In genomic region chr6:113748351-113748750, GRCm38 (mm10) we compare ENCODE assay signal across 9 mouse cellular contexts. TPM values are rescaled to one million over a fixed set of nuclear protein-coding genes. Genes with fewer than 3 reads are reported as not detected.
DNase-seq lines count a peak whose midpoint lies in the region; ATAC-seq and TF ChIP-seq lines count a peak whose summit lies in the region.
"Had no signal": no experiment of that assay in that cellular context is flagged by ENCODE, and none has a peak within 500 bp of the region (broad histone marks: within the 10 kb centered on the region; RNA-seq: fewer than 3 reads in every experiment).

No protein-coding gene starts in this region.

- ATAC-seq in midbrain, embryonic 15.5 days (replicated peaks), result 0 out of 2 replicates have a peak, but pooled peaks have one; percentile 42
- ATAC-seq in midbrain, postnatal 0 days (ENCODE audit: low FRiP score), result no peak
- ATAC-seq in intestine, embryonic 15.5 days, result no peak
- no peak for ATAC-seq in stomach, embryonic 14.5 days (ENCODE audit: insufficient number of reproducible peaks, insufficient read depth, low FRiP score, low read depth)
- ATAC-seq in hindbrain, embryonic 14.5 days (ENCODE audit: low FRiP score), result no peak

- H3K9me3 ChIP-seq in midbrain, embryonic 15.5 days, result no peaks in the 10 kb centered on the region
- H3K9me3 ChIP-seq in midbrain, postnatal 0 days (ENCODE audit: low read length), result no peaks in the 10 kb centered on the region
- no peaks in the 10 kb centered on the region for H3K9me3 ChIP-seq in intestine, embryonic 15.5 days
- H3K9me3 ChIP-seq in stomach, embryonic 14.5 days (ENCODE audit: control insufficient read depth, low read depth, low read length), result no peaks in the 10 kb centered on the region
- H3K9me3 ChIP-seq in hindbrain, embryonic 14.5 days (ENCODE audit: control insufficient read depth, low read length), result no peaks in the 10 kb centered on the region

- no peak for DNase-seq in heart, adult 2 months
- DNase-seq in heart, postnatal 25 days (ENCODE audit: low spot score), result no peak
- no peak for DNase-seq in midbrain, postnatal 0 days (ENCODE audit: low spot score)
- DNase-seq in hindbrain, embryonic 14.5 days (ENCODE audit: low spot score), result no peak
- no peak for DNase-seq in gastrocnemius, postnatal 36 days

- TF ChIP-seq EP300 in heart, adult 2 months (IDR thresholded peaks at IDR 0.05; ENCODE audit: insufficient read depth, low read depth, low read length), result no peak

- WGBS in heart, adult 2 months, result 20% methylated on average over 26 of the region's 26 CpGs
- 32% methylated on average over 26 of the region's 26 CpGs for WGBS in midbrain, embryonic 15.5 days
- 29% methylated on average over 26 of the region's 26 CpGs for WGBS in midbrain, postnatal 0 days
- 24% methylated on average over 26 of the region's 26 CpGs for WGBS in intestine, embryonic 15.5 days
- 26% methylated on average over 26 of the region's 26 CpGs for WGBS in stomach, embryonic 14.5 days
- WGBS in hindbrain, embryonic 14.5 days, result 39% methylated on average over 26 of the region's 26 CpGs

- peak overlapping the region; percentile 2; the same call in 1 of the 2 replicates for H3K9ac ChIP-seq in heart, adult 2 months (ENCODE audit: low read depth, low read length)
- H3K9ac ChIP-seq in midbrain, embryonic 15.5 days, result no peak overlapping the region
- no peak overlapping the region for H3K9ac ChIP-seq in midbrain, postnatal 0 days (replicated peaks; ENCODE audit: low read length, poor library complexity, severe bottlenecking)
- H3K9ac ChIP-seq in intestine, embryonic 15.5 days, result no peak overlapping the region
- H3K9ac ChIP-seq in stomach, embryonic 14.5 days (replicated peaks; ENCODE audit: low read depth, low read length), result no peak overlapping the region
- H3K9ac ChIP-seq in hindbrain, embryonic 14.5 days, result no peak overlapping the region

- no peak overlapping the region for H3K4me2 ChIP-seq in midbrain, embryonic 15.5 days
- no peak overlapping the region for H3K4me2 ChIP-seq in midbrain, postnatal 0 days (ENCODE audit: low read depth, low read length, poor library complexity, severe bottlenecking)
- peak overlapping the region; percentile 50 for H3K4me2 ChIP-seq in intestine, embryonic 15.5 days (replicated peaks)
- H3K4me2 ChIP-seq in stomach, embryonic 14.5 days (replicated peaks; ENCODE audit: low read depth, low read length), result peak overlapping the region; percentile 22; the same call in 1 of the 2 replicates
- no peak overlapping the region for H3K4me2 ChIP-seq in hindbrain, embryonic 14.5 days (replicated peaks)

- no peak for TF ChIP-seq POLR2A in heart, adult 2 months (IDR thresholded peaks at IDR 0.05; ENCODE audit: insufficient read depth, low read depth, low read length)

- no peaks in the 10 kb centered on the region for H3K36me3 ChIP-seq in heart, adult 2 months (ENCODE audit: control insufficient read depth, insufficient read depth, low read length)
- H3K36me3 ChIP-seq in midbrain, embryonic 15.5 days (replicated peaks), result 0 out of 2 replicates have a peak, but pooled peaks cover 5% of the 10 kb centered on the region
- peaks cover 31% of the 10 kb centered on the region for H3K36me3 ChIP-seq in midbrain, postnatal 0 days (ENCODE audit: insufficient read depth, low read length)
- H3K36me3 ChIP-seq in intestine, embryonic 15.5 days, result no peaks in the 10 kb centered on the region
- no peaks in the 10 kb centered on the region for H3K36me3 ChIP-seq in stomach, embryonic 14.5 days (ENCODE audit: control insufficient read depth, insufficient read depth, low read length)
- H3K36me3 ChIP-seq in hindbrain, embryonic 14.5 days (replicated peaks; ENCODE audit: control insufficient read depth, insufficient read depth), result peaks cover 41% of the 10 kb centered on the region

- H3K79me2 ChIP-seq in heart, adult 2 months (replicated peaks; ENCODE audit: control insufficient read depth, insufficient read depth, low read length), result no peaks in the 10 kb centered on the region

- H3K4me1 ChIP-seq in heart, adult 2 months (ENCODE audit: control insufficient read depth, insufficient read depth, low read length), result no peaks in the 10 kb centered on the region
- H3K4me1 ChIP-seq in midbrain, embryonic 15.5 days, result no peaks in the 10 kb centered on the region
- no peaks in the 10 kb centered on the region for H3K4me1 ChIP-seq in midbrain, postnatal 0 days (ENCODE audit: insufficient read depth, low read length)
- H3K4me1 ChIP-seq in intestine, embryonic 15.5 days (replicated peaks), result no peaks in the 10 kb centered on the region
- H3K4me1 ChIP-seq in stomach, embryonic 14.5 days (ENCODE audit: control insufficient read depth, insufficient read depth, low read length), result no peaks in the 10 kb centered on the region
- no peaks in the 10 kb centered on the region for H3K4me1 ChIP-seq in hindbrain, embryonic 14.5 days (replicated peaks; ENCODE audit: control insufficient read depth, insufficient read depth, low read length)

- TF ChIP-seq CTCF in heart, adult 2 months (IDR thresholded peaks at IDR 0.05), result no peak
- no peak for TF ChIP-seq CTCF in midbrain, postnatal 0 days (IDR thresholded peaks at IDR 0.05)

- no peak overlapping the region for H3K4me3 ChIP-seq in heart, adult 2 months
- H3K4me3 ChIP-seq in midbrain, embryonic 15.5 days, result no peak overlapping the region
- no peak overlapping the region for H3K4me3 ChIP-seq in midbrain, postnatal 0 days (ENCODE audit: low read depth, low read length)
- no peak overlapping the region for H3K4me3 ChIP-seq in intestine, embryonic 15.5 days (replicated peaks)
- no peak overlapping the region for H3K4me3 ChIP-seq in stomach, embryonic 14.5 days (ENCODE audit: low read depth, low read length)
- H3K4me3 ChIP-seq in hindbrain, embryonic 14.5 days (replicated peaks; ENCODE audit: low read length), result no peak overlapping the region

- no peak overlapping the region for H3K27ac ChIP-seq in heart, adult 2 months
- no peak overlapping the region for H3K27ac ChIP-seq in midbrain, embryonic 15.5 days
- H3K27ac ChIP-seq in midbrain, postnatal 0 days (ENCODE audit: low read depth, low read length), result no peak overlapping the region
- no peak overlapping the region for H3K27ac ChIP-seq in intestine, embryonic 15.5 days
- no peak overlapping the region for H3K27ac ChIP-seq in stomach, embryonic 14.5 days (ENCODE audit: low read length)
- no peak overlapping the region for H3K27ac ChIP-seq in hindbrain, embryonic 14.5 days

- intact Hi-C loops in heart, adult 2 months (cut with DNase I), result no loop called here
- intact Hi-C loops in heart, postnatal 25 days (cut with DNase I), result no loop called here
- intact Hi-C loops in gastrocnemius, postnatal 36 days (cut with DNase I), result no loop called here

- H3K27me3 ChIP-seq in heart, adult 2 months (ENCODE audit: control insufficient read depth, insufficient read depth, low read length), result peaks cover 2% of the 10 kb centered on the region; the same call in 1 of the 2 replicates
- H3K27me3 ChIP-seq in midbrain, embryonic 15.5 days (replicated peaks), result no peaks in the 10 kb centered on the region
- H3K27me3 ChIP-seq in midbrain, postnatal 0 days (ENCODE audit: insufficient read depth, low read length), result no peaks in the 10 kb centered on the region
- peaks cover 7% of the 10 kb centered on the region for H3K27me3 ChIP-seq in intestine, embryonic 15.5 days (replicated peaks)
- no peaks in the 10 kb centered on the region for H3K27me3 ChIP-seq in stomach, embryonic 14.5 days (ENCODE audit: control insufficient read depth, insufficient read depth, low read length)
- no peaks in the 10 kb centered on the region for H3K27me3 ChIP-seq in hindbrain, embryonic 14.5 days (ENCODE audit: control insufficient read depth, insufficient read depth, low read length)

RNA-seq across cellular contexts. Expression of gene Sec13, which starts 7.8 kb away (rescaled TPM):
- total RNA-seq in heart, adult 2 months (2021), result 10 to 100 TPM; 66.8 to 68.8 TPM
- 84.4 and 106 TPM in 2 replicates for polyA plus RNA-seq in heart, adult 2 months (2012; rRNA removed)
- total RNA-seq in heart, postnatal 25 days (2021), result 10 to 100 TPM; 68.0 to 75.5 TPM
- polyA plus RNA-seq in midbrain, embryonic 15.5 days (2015; fragmentation: Nextera tagmentation; extraction: Ambion mirVana), result 192 and 206 TPM in 2 replicates
- total RNA-seq in midbrain, postnatal 0 days (2014; rRNA removed), result 104 and 112 TPM in 2 replicates
- 145 and 153 TPM in 2 replicates for polyA plus RNA-seq in midbrain, postnatal 0 days (2015; fragmentation: Nextera tagmentation; extraction: Ambion mirVana)
- 254 and 276 TPM in 2 replicates for polyA plus RNA-seq in intestine, embryonic 15.5 days (2015; fragmentation: Nextera tagmentation; extraction: Ambion mirVana)
- polyA plus RNA-seq in stomach, embryonic 14.5 days (2014; fragmentation: Nextera tagmentation; extraction: Ambion mirVana), result 260 and 268 TPM in 2 replicates
- polyA plus RNA-seq in hindbrain, embryonic 14.5 days (2014; fragmentation: Nextera tagmentation; extraction: Ambion mirVana), result 196 TPM in 2 replicates
- 10 to 100 TPM; 61.1 to 64.3 TPM for total RNA-seq in gastrocnemius, postnatal 36 days (2021)

RNA-seq across cellular contexts. Expression of gene Ghrl, which starts 28.7 kb away (rescaled TPM):
- total RNA-seq in heart, adult 2 months (2021), result not detected
- polyA plus RNA-seq in heart, adult 2 months (2012; rRNA removed), result 0.76 and 1.1 TPM in 2 replicates
- not detected for total RNA-seq in heart, postnatal 25 days (2021)
- polyA plus RNA-seq in midbrain, embryonic 15.5 days (2015; fragmentation: Nextera tagmentation; extraction: Ambion mirVana), result 0.94 and 1.4 TPM in 2 replicates
- not detected in 2 replicates for total RNA-seq in midbrain, postnatal 0 days (2014; rRNA removed)
- 0.47 TPM in 1 of 2 replicates, not detected in the other for polyA plus RNA-seq in midbrain, postnatal 0 days (2015; fragmentation: Nextera tagmentation; extraction: Ambion mirVana)
- polyA plus RNA-seq in intestine, embryonic 15.5 days (2015; fragmentation: Nextera tagmentation; extraction: Ambion mirVana), result 103 and 125 TPM in 2 replicates
- polyA plus RNA-seq in stomach, embryonic 14.5 days (2014; fragmentation: Nextera tagmentation; extraction: Ambion mirVana), result 8.1 and 10.2 TPM in 2 replicates
- polyA plus RNA-seq in hindbrain, embryonic 14.5 days (2014; fragmentation: Nextera tagmentation; extraction: Ambion mirVana), result 1.1 and 1.2 TPM in 2 replicates
- not detected for total RNA-seq in gastrocnemius, postnatal 36 days (2021)
- total RNA-seq: left cerebral cortex, postnatal 14 days had no signal

RNA-seq across cellular contexts. Expression of gene Tatdn2, which starts 51.5 kb away (rescaled TPM):
- 10 to 100 TPM; 66.7 to 71.9 TPM for total RNA-seq in heart, adult 2 months (2021)
- 17.3 and 36.1 TPM in 2 replicates for polyA plus RNA-seq in heart, adult 2 months (2012; rRNA removed)
- total RNA-seq in heart, postnatal 25 days (2021), result 10 to 100 TPM; 55.3 to 57.1 TPM
- 1.1 and 1.4 TPM in 2 replicates for polyA plus RNA-seq in midbrain, embryonic 15.5 days (2015; fragmentation: Nextera tagmentation; extraction: Ambion mirVana)
- 63.4 and 72.7 TPM in 2 replicates for total RNA-seq in midbrain, postnatal 0 days (2014; rRNA removed)
- 1.2 and 1.5 TPM in 2 replicates for polyA plus RNA-seq in midbrain, postnatal 0 days (2015; fragmentation: Nextera tagmentation; extraction: Ambion mirVana)
- 0.97 and 1.2 TPM in 2 replicates for polyA plus RNA-seq in intestine, embryonic 15.5 days (2015; fragmentation: Nextera tagmentation; extraction: Ambion mirVana)
- 1.1 and 1.4 TPM in 2 replicates for polyA plus RNA-seq in stomach, embryonic 14.5 days (2014; fragmentation: Nextera tagmentation; extraction: Ambion mirVana)
- 2.2 and 2.4 TPM in 2 replicates for polyA plus RNA-seq in hindbrain, embryonic 14.5 days (2014; fragmentation: Nextera tagmentation; extraction: Ambion mirVana)
- total RNA-seq in gastrocnemius, postnatal 36 days (2021), result 10 to 100 TPM; 30.5 to 39.6 TPM

Comparison
In these comparisons a context has a peak if more than half of its experiments do, and no peak if none do; other contexts are left out.
1. H3K4me2 ChIP-seq: peak in intestine, embryonic 15.5 days (single experiment) and stomach, embryonic 14.5 days (single experiment); none in midbrain, embryonic 15.5 days (single experiment), midbrain, postnatal 0 days (single experiment) and hindbrain, embryonic 14.5 days (single experiment).